Mouse (Mus musculus): Measurements from ENCODE around the gene Cdca4.

DNA sequence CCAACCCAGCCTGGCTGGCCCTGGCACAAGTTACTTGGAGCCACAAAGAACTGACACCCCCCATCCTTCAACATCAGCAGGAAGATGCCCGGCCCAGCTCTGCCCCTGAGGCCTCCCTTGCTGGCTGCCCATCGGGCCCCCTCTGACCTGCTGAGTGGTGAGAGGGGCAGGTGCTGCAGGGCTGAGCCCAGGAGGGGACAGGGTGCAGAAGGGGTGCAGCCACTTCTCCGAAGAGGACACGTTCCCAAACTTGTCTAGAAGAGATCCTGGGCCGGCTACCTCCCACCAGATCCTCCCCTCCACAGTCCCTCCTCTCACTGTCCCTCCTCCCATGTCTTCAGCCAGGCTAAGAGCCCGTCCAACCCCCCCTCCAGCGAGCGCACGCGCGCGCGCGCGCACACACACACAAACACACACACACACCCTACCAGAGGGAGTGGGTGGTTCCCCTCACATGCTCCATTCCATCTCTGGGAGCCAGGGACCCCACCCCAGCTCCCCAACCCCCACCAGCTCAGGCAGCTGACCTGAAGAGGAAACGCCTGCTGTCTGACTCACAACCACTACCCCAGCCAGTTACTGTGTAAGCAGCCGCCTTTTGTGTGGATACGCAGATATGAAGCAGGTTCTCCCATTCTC lies 33.6 kb downstream of the Cdca4 start:
- TF ChIP-seq CTCF (conservative IDR thresholded peaks at IDR 0.05; ENCODE audit: insufficient read depth, insufficient read length, low read depth, low read length) = no peak
- no peak for TF ChIP-seq POLR2A (IDR thresholded peaks at IDR 0.05; ENCODE audit: low read depth, low read length)
